Mouse (Mus musculus) midbrain, postnatal 0 days (tissue): ENCODE results near the gene Fbp2. TPM values are rescaled to one million over a fixed set of nuclear protein-coding genes. Genes with fewer than 3 reads are reported as not detected.

Source experiments
- ATAC-seq: fragments of 200-750 bp; cut with Nextera tagmentation; 2 replicates; pipeline ENCODE4 v1.8.0; 2017; ENCODE audit warnings: moderate number of reproducible peaks, mild to moderate bottlenecking, moderate TSS enrichment, moderate library complexity; ENCODE audit not compliant: low FRiP score
- DNase-seq: peaks from one replicate; pipeline ENCODE4 v3.0.0-alpha.2; 2015; ENCODE audit warnings: low spot score
- H3K27ac ChIP-seq: fragments of 300-500 bp; sonication (generic); 2 replicates; pipeline ENCODE4 v1.5.1; 2014; ENCODE audit warnings: low read depth, mild to moderate bottlenecking, low read length, mixed read lengths
- H3K27me3 ChIP-seq: fragments of 300-500 bp; sonication (generic); 2 replicates; pipeline ENCODE4 v1.6.1; 2014; ENCODE audit warnings: low read length, control low read depth, mixed read lengths; ENCODE audit not compliant: insufficient read depth
- H3K36me3 ChIP-seq: fragments of 300-500 bp; sonication (generic); 2 replicates; pipeline ENCODE4 v1.6.1; 2014; ENCODE audit warnings: low read length, control low read depth, mixed read lengths; ENCODE audit not compliant: insufficient read depth
- H3K4me1 ChIP-seq: fragments of 300-500 bp; sonication (generic); 2 replicates; pipeline ENCODE4 v1.6.1; 2014; ENCODE audit warnings: mild to moderate bottlenecking, control low read depth, antibody characterized with exemption, low read length, mixed read lengths; ENCODE audit not compliant: insufficient read depth
- H3K4me2 ChIP-seq: fragments of 300-500 bp; sonication (generic); 2 replicates; pipeline ENCODE4 v1.6.1; 2014; ENCODE audit warnings: low read depth, mild to moderate bottlenecking, low read length, mixed read lengths; ENCODE audit not compliant: poor library complexity, severe bottlenecking
- H3K4me3 ChIP-seq: fragments of 300-500 bp; sonication (generic); 2 replicates; pipeline ENCODE4 v1.5.1; 2014; ENCODE audit warnings: low read depth, mild to moderate bottlenecking, low read length, moderate library complexity
- H3K9ac ChIP-seq: fragments of 300-500 bp; sonication (generic); replicated peaks from 2 replicates; pipeline ENCODE4 v1.6.1; 2014; ENCODE audit warnings: mild to moderate bottlenecking, low read length, moderate library complexity, mixed read lengths; ENCODE audit not compliant: poor library complexity, severe bottlenecking
- H3K9me3 ChIP-seq: fragments of 300-500 bp; sonication (generic); 2 replicates; pipeline ENCODE4 v1.6.1; 2016; ENCODE audit warnings: low read length, control low read depth
- CTCF ChIP-seq: IDR thresholded peaks from 2 replicates; pipeline ENCODE4 v1.5.1; 2016; ENCODE audit warnings: antibody characterized with exemption, mild to moderate bottlenecking
- WGBS: fragments of 180-500 bp; shearing (Covaris S2); extraction: QIAGEN DNeasy Blood & Tissue Kit; methylation state at CpG from one replicate; pipeline ENCODE4 v1.1.7; 2014; 5-methylcytosine and 5-hydroxymethylcytosine counted together
- polyA plus RNA-seq: library from polyadenylated mRNA; unstranded; fragments of >200 nt; fragmentation: Nextera tagmentation; extraction: Ambion mirVana; gene quantifications from 2 replicates; pipeline ENCODE4 v1.2.1, GENCODE M21; 2015
- total RNA-seq: library from RNA; depleted of rRNA; stranded (reverse); fragments of >200 nt; gene quantifications from 2 replicates; pipeline ENCODE4 v1.2.3, GENCODE M21; 2014

Gene Fbp2
- total and polyA plus RNA-seq, 2 experiments from 2014 or later: 0.16 to 1.7 TPM

DNA sequence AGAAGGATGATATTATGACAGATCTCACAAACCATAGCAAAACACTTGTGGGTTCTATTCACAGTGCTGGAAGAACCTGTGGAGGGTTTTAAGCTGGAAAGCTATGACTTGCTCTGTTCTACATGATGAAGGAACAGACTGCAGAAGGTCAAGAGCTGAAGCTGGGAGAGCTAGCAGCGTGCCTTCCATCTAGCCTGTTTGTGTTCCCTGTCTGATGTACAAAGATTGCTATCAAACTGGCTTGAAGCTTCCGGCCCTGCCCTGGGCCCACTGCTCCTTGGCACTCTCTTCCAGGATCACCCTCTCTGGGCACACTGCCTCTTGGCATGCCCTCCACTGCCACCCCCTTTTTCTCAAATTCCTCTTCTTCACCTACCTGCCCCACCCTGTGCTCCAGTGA is 31.1 kb upstream of the Fbp2 start:
- H3K4me3 ChIP-seq: no peak overlapping the region
- no peak overlapping the region for H3K9ac ChIP-seq
- H3K9me3 ChIP-seq: no peaks in the 10 kb centered on the region
- no peak for TF ChIP-seq CTCF
- H3K4me2 ChIP-seq: no peak overlapping the region
- DNase-seq: no peak
- no peaks in the 10 kb centered on the region for H3K4me1 ChIP-seq
- 84% methylated on average over 2 of the region's 2 CpGs for WGBS
- H3K36me3 ChIP-seq: no peaks in the 10 kb centered on the region
- no peak for ATAC-seq
- no peak overlapping the region for H3K27ac ChIP-seq
- H3K27me3 ChIP-seq: peaks cover 11% of the 10 kb centered on the region

DNA sequence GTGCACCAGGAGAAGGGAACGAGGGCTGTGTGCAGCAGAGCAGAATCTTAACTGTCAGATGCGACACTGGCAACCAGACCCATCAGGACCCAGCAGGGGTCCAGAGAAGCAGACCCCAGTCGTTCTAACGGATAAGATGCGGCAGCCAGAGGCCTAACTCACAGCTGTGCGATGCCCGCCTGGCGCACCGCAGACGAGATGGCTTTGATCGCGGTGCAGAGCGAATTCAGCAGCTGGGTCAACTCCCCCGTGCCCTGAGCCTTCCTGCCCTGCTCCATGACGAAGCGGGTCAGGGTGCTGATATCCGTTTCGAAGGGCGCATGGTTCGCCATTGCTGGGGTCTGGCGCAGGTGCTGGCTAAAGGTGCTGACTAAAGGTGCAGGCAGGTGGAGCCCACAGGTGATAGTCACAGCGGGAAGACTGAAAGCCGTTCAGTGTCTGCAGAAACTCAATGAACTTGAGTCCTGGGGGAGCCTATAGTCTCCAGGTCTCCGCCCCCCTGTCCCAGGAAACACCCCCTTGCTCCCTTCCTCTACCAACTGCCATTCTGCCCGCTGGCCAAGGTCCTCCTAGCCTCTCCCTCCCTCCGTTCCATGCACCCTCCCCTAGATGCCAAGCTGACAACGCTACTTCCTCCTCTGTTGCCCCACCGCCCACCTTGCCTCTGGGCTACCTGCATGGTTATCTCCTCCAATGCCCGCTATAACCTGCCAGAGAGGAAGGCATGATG is 29.7 kb upstream of the Fbp2 start, which contains the start of gene Fbp1:
Fbp1 (minus strand) TSS at position 571 of the 730 bp plus-strand sequence.
- H3K36me3 ChIP-seq: no peaks in the 10 kb centered on the region
- 4% methylated on average over 29 of the region's 29 CpGs for WGBS
- H3K9ac ChIP-seq: peak within 1 kb of the TSS; percentile 59
- no peak for TF ChIP-seq CTCF
- peak; percentile 14 for DNase-seq
- peak; percentile 59 for ATAC-seq
- H3K4me2 ChIP-seq: peak within 1 kb of the TSS; percentile 62
- H3K27ac ChIP-seq: no peak within 1 kb of the TSS
- peaks cover 11% of the 10 kb centered on the region for H3K27me3 ChIP-seq
- H3K4me1 ChIP-seq: no peaks in the 10 kb centered on the region
- H3K9me3 ChIP-seq: no peaks in the 10 kb centered on the region
- peak within 1 kb of the TSS; percentile 37 for H3K4me3 ChIP-seq

DNA sequence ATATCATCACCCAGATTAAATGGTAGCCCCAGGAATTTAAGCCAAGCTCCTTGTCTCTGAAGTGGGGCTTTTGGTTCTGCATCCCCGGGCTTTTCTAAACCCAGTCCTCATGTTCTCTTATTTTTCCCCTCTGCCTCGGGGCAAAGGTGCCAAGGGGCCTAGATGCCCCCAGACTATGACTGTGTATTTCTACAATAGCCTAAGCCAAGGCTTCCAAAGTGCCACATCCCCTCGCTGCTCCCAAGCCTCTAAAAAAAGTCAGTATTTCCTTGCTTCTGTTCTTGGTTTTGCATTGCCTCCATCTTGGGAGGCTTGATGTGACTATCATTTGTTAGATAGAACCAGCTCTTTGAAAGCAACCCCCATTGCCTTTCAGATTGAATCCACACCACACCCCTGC is 26.3 kb upstream of the Fbp2 start:
- TF ChIP-seq CTCF: no peak
- Histone ChIP-seq H3K9me3 (no peaks in the 10 kb centered on the region), H3K9ac (no peak overlapping the region), H3K36me3 (no peaks in the 10 kb centered on the region), H3K4me2 (no peak overlapping the region), H3K4me3 (no peak overlapping the region), H3K4me1 (no peaks in the 10 kb centered on the region), H3K27ac (no peak overlapping the region), H3K27me3 (peaks cover 10% of the 10 kb centered on the region)
- WGBS: 75% methylated on average over 3 of the region's 3 CpGs
- ATAC-seq (no peak), DNase-seq (no peak)

DNA sequence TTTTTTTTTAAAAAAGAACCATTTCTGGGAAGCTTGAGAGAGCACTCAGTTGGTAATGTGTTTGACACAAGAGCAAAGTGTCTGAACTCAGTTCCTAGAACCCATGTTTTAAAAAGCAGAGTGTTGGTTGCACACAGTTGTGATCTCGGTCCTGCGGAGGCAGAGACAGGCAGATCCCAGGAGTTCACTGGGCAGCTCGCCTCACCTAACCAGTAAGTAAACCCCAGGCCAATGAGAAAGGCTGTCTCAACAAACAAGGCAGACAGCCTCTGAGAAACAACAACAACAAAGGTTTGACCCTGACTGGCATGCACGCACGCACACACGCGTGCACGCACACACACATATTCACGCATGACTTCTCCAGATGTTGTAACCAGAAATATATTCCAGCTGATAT is 25.7 kb upstream of the Fbp2 start:
- peaks cover 5% of the 10 kb centered on the region; the same call in 1 of the 2 replicates for H3K27me3 ChIP-seq
- no peak overlapping the region for H3K27ac ChIP-seq
- H3K9ac ChIP-seq: no peak overlapping the region
- no peaks in the 10 kb centered on the region for H3K9me3 ChIP-seq
- WGBS: 91% methylated on average over 9 of the region's 9 CpGs
- no peak overlapping the region for H3K4me3 ChIP-seq
- no peak overlapping the region for H3K4me2 ChIP-seq
- DNase-seq (no peak), ATAC-seq (no peak)
- H3K36me3 ChIP-seq: no peaks in the 10 kb centered on the region
- no peaks in the 10 kb centered on the region for H3K4me1 ChIP-seq
- no peak for TF ChIP-seq CTCF

DNA sequence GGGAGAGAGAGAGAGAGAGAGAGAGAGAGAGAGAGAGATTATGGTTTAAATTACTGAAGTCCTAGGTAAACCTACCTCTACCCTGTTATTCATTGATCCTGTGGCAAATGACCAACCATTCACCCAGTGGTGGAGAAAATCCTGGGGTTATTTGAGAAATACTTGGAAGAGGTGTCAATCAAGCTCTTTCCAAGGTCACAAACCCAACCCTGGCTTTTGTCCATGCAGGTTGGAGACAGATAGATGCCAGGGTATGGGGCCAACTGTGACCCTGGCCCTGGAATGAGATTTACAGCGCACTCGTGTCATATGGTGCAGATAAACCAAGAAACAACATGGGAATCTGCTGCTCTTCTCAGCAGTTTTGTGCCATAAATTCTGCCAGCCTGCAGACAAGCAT is 25.2 kb upstream of the Fbp2 start:
- Histone ChIP-seq H3K4me1 (no peaks in the 10 kb centered on the region), H3K4me3 (no peak overlapping the region), H3K27me3 (peaks cover 5% of the 10 kb centered on the region; the same call in 1 of the 2 replicates), H3K9ac (no peak overlapping the region), H3K27ac (no peak overlapping the region), H3K36me3 (no peaks in the 10 kb centered on the region), H3K9me3 (no peaks in the 10 kb centered on the region), H3K4me2 (no peak overlapping the region)
- ATAC-seq: no peak
- no peak for DNase-seq
- 72% methylated on average over 2 of the region's 2 CpGs for WGBS
- no peak for TF ChIP-seq CTCF

DNA sequence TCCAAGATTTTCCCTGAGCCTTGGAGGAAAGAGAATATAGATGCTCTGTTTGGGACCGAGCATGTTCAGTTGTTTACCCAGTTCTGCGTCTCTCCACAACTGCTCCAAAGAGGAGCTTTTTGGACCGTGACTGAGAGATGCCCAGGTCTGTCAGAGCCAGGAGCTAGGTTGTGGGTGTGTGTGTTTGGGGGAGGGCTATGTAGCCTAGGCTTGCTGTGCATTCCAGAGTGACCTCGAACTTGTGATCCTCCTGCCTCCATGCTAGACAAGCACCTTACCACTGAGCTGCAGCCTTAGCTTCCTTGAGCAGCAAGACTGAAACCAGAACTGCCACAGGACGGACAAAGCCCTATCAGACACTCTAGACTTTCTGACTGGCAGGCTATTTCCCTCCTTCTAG is 24.6 kb upstream of the Fbp2 start:
- H3K4me3 ChIP-seq: no peak overlapping the region
- H3K4me2 ChIP-seq: no peak overlapping the region
- H3K4me1 ChIP-seq: no peaks in the 10 kb centered on the region
- no peak for TF ChIP-seq CTCF
- no peaks in the 10 kb centered on the region for H3K9me3 ChIP-seq
- no peak overlapping the region for H3K9ac ChIP-seq
- ATAC-seq (no peak), DNase-seq (no peak)
- H3K36me3 ChIP-seq: no peaks in the 10 kb centered on the region
- no peak overlapping the region for H3K27ac ChIP-seq
- 77% methylated on average over 5 of the region's 5 CpGs for WGBS
- H3K27me3 ChIP-seq: peaks cover 5% of the 10 kb centered on the region; the same call in 1 of the 2 replicates
